Mouse (Mus musculus): Measurements from ENCODE around the gene Ldah. TPM values are rescaled to one million over a fixed set of nuclear protein-coding genes. Genes with fewer than 3 reads are reported as not detected.

Gene Ldah
- polyA plus RNA-seq, 1 experiment from 2014 or later, result 67.0 TPM

DNA sequence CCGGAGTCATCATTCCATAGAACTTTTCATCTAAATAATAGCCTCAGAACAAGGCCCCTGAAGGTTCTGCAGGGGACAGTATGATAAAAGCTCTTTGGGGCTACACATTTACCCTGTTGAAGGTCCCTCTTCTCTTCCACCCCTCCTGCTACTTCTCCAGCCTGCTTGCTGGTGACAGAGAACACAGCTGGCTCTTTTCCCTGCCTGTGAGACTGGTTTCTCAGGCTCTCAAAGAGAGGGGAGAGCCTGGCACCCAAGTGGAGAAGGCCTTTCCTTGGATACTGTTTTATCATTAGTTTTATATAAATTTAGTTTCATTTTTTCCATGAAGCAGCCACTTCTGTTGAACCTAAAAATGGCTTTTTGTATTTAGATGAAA, 119.8 kb downstream of the Ldah start:
- WGBS, result 28% methylated on average over 1 of the region's 1 CpGs
- H3K4me2 ChIP-seq (ENCODE audit: low read depth, low read length), result no peak overlapping the region
- no peaks in the 10 kb centered on the region for H3K36me3 ChIP-seq (ENCODE audit: control insufficient read depth, insufficient read depth, low read length)
- H3K4me3 ChIP-seq (ENCODE audit: low read depth, low read length), result no peak overlapping the region
- no peaks in the 10 kb centered on the region for H3K27me3 ChIP-seq (ENCODE audit: control insufficient read depth, insufficient read depth, low read length)
- no peak for ATAC-seq (ENCODE audit: low read depth)
- H3K4me1 ChIP-seq (ENCODE audit: control insufficient read depth, insufficient read depth, low read length), result peaks cover 7% of the 10 kb centered on the region
- no peaks in the 10 kb centered on the region for H3K9me3 ChIP-seq (ENCODE audit: control insufficient read depth, low read length)
- H3K9ac ChIP-seq (replicated peaks; ENCODE audit: low read depth, low read length), result peak overlapping the region; percentile 51
- peak overlapping the region; percentile 73 for H3K27ac ChIP-seq (ENCODE audit: low read depth, low read length)

- 93% methylated on average over 7 of the region's 7 CpGs for WGBS
- no peak overlapping the region for H3K4me2 ChIP-seq (ENCODE audit: low read depth, low read length)
- H3K9me3 ChIP-seq (ENCODE audit: control insufficient read depth, low read length), result no peaks in the 10 kb centered on the region
- H3K36me3 ChIP-seq (ENCODE audit: control insufficient read depth, insufficient read depth, low read length), result no peaks in the 10 kb centered on the region
- H3K27ac ChIP-seq (ENCODE audit: low read depth, low read length), result no peak overlapping the region
- no peak overlapping the region for H3K4me3 ChIP-seq (ENCODE audit: low read depth, low read length)
- H3K9ac ChIP-seq (replicated peaks; ENCODE audit: low read depth, low read length), result no peak overlapping the region
- H3K4me1 ChIP-seq (ENCODE audit: control insufficient read depth, insufficient read depth, low read length), result peaks cover 7% of the 10 kb centered on the region
- no peak for ATAC-seq (ENCODE audit: low read depth)
- no peaks in the 10 kb centered on the region for H3K27me3 ChIP-seq (ENCODE audit: control insufficient read depth, insufficient read depth, low read length)
Measured at GRCm38 (mm10) chr12:8329236-8329635, 121.3 kb downstream of the Ldah start.

- 0 out of 2 replicates have a peak overlapping the region, but pooled peaks have one; percentile 0 for H3K9ac ChIP-seq (replicated peaks; ENCODE audit: low read depth, low read length)
- H3K27ac ChIP-seq (ENCODE audit: low read depth, low read length), result no peak overlapping the region
- no peak overlapping the region for H3K4me2 ChIP-seq (ENCODE audit: low read depth, low read length)
- H3K9me3 ChIP-seq (ENCODE audit: control insufficient read depth, low read length), result no peaks in the 10 kb centered on the region
- H3K4me3 ChIP-seq (ENCODE audit: low read depth, low read length), result no peak overlapping the region
- no peaks in the 10 kb centered on the region for H3K27me3 ChIP-seq (ENCODE audit: control insufficient read depth, insufficient read depth, low read length)
- ATAC-seq (ENCODE audit: low read depth), result no peak
- WGBS, result 60% methylated on average over 14 of the region's 14 CpGs
- peaks cover 7% of the 10 kb centered on the region for H3K4me1 ChIP-seq (ENCODE audit: control insufficient read depth, insufficient read depth, low read length)
- H3K36me3 ChIP-seq (ENCODE audit: control insufficient read depth, insufficient read depth, low read length), result no peaks in the 10 kb centered on the region
Measured at GRCm38 (mm10) chr12:8331489-8332173, 123.7 kb downstream of the Ldah start.

- Histone ChIP-seq H3K4me2 (ENCODE audit: low read depth, low read length) (no peak overlapping the region), H3K27ac (ENCODE audit: low read depth, low read length) (no peak overlapping the region), H3K4me1 (ENCODE audit: control insufficient read depth, insufficient read depth, low read length) (peaks cover 4% of the 10 kb centered on the region), H3K9me3 (ENCODE audit: control insufficient read depth, low read length) (no peaks in the 10 kb centered on the region), H3K9ac (replicated peaks; ENCODE audit: low read depth, low read length) (0 out of 2 replicates have a peak overlapping the region, but pooled peaks have one; percentile 0), H3K4me3 (ENCODE audit: low read depth, low read length) (no peak overlapping the region), H3K27me3 (ENCODE audit: control insufficient read depth, insufficient read depth, low read length) (no peaks in the 10 kb centered on the region), H3K36me3 (ENCODE audit: control insufficient read depth, insufficient read depth, low read length) (no peaks in the 10 kb centered on the region)
- peak; percentile 4; the same call in 1 of the 2 replicates for ATAC-seq (ENCODE audit: low read depth)
- WGBS, result 29% methylated on average over 5 of the region's 5 CpGs
Measured at GRCm38 (mm10) chr12:8332174-8332542, 124.3 kb downstream of the Ldah start.

GRCm38 (mm10) chr12:8333617-8334016, 125.7 kb downstream of the Ldah start:
- Histone ChIP-seq H3K27me3 (ENCODE audit: control insufficient read depth, insufficient read depth, low read length) (no peaks in the 10 kb centered on the region), H3K4me2 (ENCODE audit: low read depth, low read length) (no peak overlapping the region), H3K36me3 (ENCODE audit: control insufficient read depth, insufficient read depth, low read length) (peaks cover 5% of the 10 kb centered on the region; the same call in 1 of the 2 replicates), H3K9ac (replicated peaks; ENCODE audit: low read depth, low read length) (no peak overlapping the region), H3K4me1 (ENCODE audit: control insufficient read depth, insufficient read depth, low read length) (no peaks in the 10 kb centered on the region), H3K9me3 (ENCODE audit: control insufficient read depth, low read length) (no peaks in the 10 kb centered on the region), H3K4me3 (ENCODE audit: low read depth, low read length) (no peak overlapping the region), H3K27ac (ENCODE audit: low read depth, low read length) (no peak overlapping the region)
- no peak for ATAC-seq (ENCODE audit: low read depth)
- 80% methylated on average over 8 of the region's 8 CpGs for WGBS

GRCm38 (mm10) chr12:8334261-8334660, 126.4 kb downstream of the Ldah start:
- peaks cover 5% of the 10 kb centered on the region; the same call in 1 of the 2 replicates for H3K36me3 ChIP-seq (ENCODE audit: control insufficient read depth, insufficient read depth, low read length)
- H3K4me3 ChIP-seq (ENCODE audit: low read depth, low read length), result no peak overlapping the region
- ATAC-seq (ENCODE audit: low read depth), result no peak
- no peaks in the 10 kb centered on the region for H3K9me3 ChIP-seq (ENCODE audit: control insufficient read depth, low read length)
- 91% methylated on average over 4 of the region's 4 CpGs for WGBS
- no peak overlapping the region for H3K4me2 ChIP-seq (ENCODE audit: low read depth, low read length)
- 0 out of 2 replicates have a peak, but pooled peaks cover 2% of the 10 kb centered on the region for H3K4me1 ChIP-seq (ENCODE audit: control insufficient read depth, insufficient read depth, low read length)
- no peak overlapping the region for H3K27ac ChIP-seq (ENCODE audit: low read depth, low read length)
- no peaks in the 10 kb centered on the region for H3K27me3 ChIP-seq (ENCODE audit: control insufficient read depth, insufficient read depth, low read length)
- H3K9ac ChIP-seq (replicated peaks; ENCODE audit: low read depth, low read length), result no peak overlapping the region

Other genes with a start within 250 kb of the Ldah start
- 0.09 TPM in 2 replicates for gene Apob, start 230.5 kb upstream of the Ldah start, polyA plus RNA-seq (2014; fragmentation: Nextera tagmentation; extraction: Ambion mirVana)
- gene Gdf7, start 93.8 kb downstream of the Ldah start, polyA plus RNA-seq (2014; fragmentation: Nextera tagmentation; extraction: Ambion mirVana), result 0.43 TPM in 1 of 2 replicates, not detected in the other
- 6.0 and 6.2 TPM in 2 replicates for gene Hs1bp3, start 105.3 kb downstream of the Ldah start, polyA plus RNA-seq (2014; fragmentation: Nextera tagmentation; extraction: Ambion mirVana)